Mouse (Mus musculus) E14TG2a.4 (cell line): ENCODE data around the gene Nutf2-ps1.

Experiments used
- H3K27me3 ChIP-seq: 2 replicates; pipeline ENCODE4 v1.6.1; 2014; ENCODE audit warnings: low read length, control low read depth; ENCODE audit not compliant: insufficient read depth
- H3K36me3 ChIP-seq: 2 replicates; pipeline ENCODE4 v1.6.1; 2014; ENCODE audit warnings: low read length, control low read depth; ENCODE audit not compliant: insufficient read depth
- H3K4me1 ChIP-seq: replicated peaks from 2 replicates; pipeline ENCODE4 v1.6.1; 2014; ENCODE audit warnings: low read depth, low read length, control low read depth
- H3K4me3 ChIP-seq: replicated peaks from 2 replicates; pipeline ENCODE4 v1.5.1; 2014; ENCODE audit warnings: mild to moderate bottlenecking, low read length
- H3K9me3 ChIP-seq: 2 replicates; pipeline ENCODE4 v1.6.1; 2014; ENCODE audit warnings: low read length, control low read depth
- CTCF ChIP-seq: conservative IDR thresholded peaks from 2 replicates; pipeline ENCODE4 v1.5.1; 2014; ENCODE audit warnings: low read length
- NANOG ChIP-seq: IDR thresholded peaks from 2 replicates; pipeline ENCODE4 v1.6.1; 2014; ENCODE audit warnings: borderline replicate concordance, low read length, mixed read lengths
- POU5F1 ChIP-seq: IDR thresholded peaks from 2 replicates; pipeline ENCODE4 v1.6.1; 2014; ENCODE audit warnings: low read length, borderline replicate concordance

Gene Nutf2-ps1

DNA sequence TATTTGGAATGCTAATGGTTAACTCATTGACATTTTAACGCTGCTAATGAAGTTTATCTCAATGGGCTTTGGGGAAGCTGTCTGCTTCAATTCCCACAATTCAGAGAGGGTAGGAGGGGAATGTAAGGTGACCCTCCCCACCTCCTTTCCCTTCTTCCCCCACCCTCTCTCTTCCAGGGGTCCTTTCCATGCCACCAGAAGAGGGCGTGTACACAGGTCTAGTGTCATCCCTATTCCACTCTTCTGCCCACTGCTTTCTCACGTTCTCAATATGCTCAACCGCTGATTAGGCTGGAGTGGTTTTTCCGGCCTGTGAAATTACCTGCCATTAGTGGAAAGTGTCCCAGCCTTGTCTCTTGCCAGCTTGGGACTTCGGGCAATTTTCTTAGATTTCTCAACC, 32.0 kb downstream of the Nutf2-ps1 start:
- H3K36me3 ChIP-seq, result no peaks in the 10 kb centered on the region
- H3K4me3 ChIP-seq, result peak overlapping the region; percentile 71
- H3K9me3 ChIP-seq, result peaks cover 11% of the 10 kb centered on the region
- no peak for TF ChIP-seq CTCF
- no peaks in the 10 kb centered on the region for H3K27me3 ChIP-seq
- peaks cover 68% of the 10 kb centered on the region for H3K4me1 ChIP-seq

- peaks cover 83% of the 10 kb centered on the region for H3K4me1 ChIP-seq
- TF ChIP-seq POU5F1 (no peak), NANOG (no peak), CTCF (no peak)
- H3K9me3 ChIP-seq, result peaks cover 6% of the 10 kb centered on the region
- H3K36me3 ChIP-seq, result no peaks in the 10 kb centered on the region
- no peaks in the 10 kb centered on the region for H3K27me3 ChIP-seq
- peak overlapping the region; percentile 5; the same call in 1 of the 2 replicates for H3K4me3 ChIP-seq
These were observed 33.8 kb downstream of the Nutf2-ps1 start for GRCm38 (mm10) chr19:53554981-53555616.

DNA sequence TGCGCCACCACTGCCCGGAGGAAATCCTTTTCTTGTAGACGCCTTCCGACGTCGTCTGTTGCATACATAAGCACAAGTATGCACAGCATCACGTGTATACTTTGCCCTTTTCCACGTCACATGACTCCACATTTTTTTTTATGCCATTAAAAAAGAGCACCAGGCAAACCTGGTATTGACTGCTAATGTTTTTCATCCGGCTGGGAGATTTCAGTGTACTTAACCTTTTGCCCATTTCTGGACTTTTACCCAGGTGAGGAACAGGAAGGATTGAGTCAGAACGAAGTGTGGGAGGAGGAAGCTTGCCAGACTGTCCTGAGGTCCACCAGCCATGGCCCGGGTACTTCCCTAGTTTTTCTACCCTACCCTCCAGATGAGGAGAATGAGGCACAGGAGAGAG, 34.5 kb downstream of the Nutf2-ps1 start:
- no peak for TF ChIP-seq NANOG
- no peak for TF ChIP-seq CTCF
- TF ChIP-seq POU5F1, result no peak
- H3K4me3 ChIP-seq, result no peak overlapping the region
- no peaks in the 10 kb centered on the region for H3K36me3 ChIP-seq

GRCm38 (mm10) chr19:53552795-53553194, 36.1 kb downstream of the Nutf2-ps1 start:
- peak overlapping the region; percentile 50 for H3K4me3 ChIP-seq
- no peak for TF ChIP-seq CTCF
- no peak for TF ChIP-seq NANOG
- no peak for TF ChIP-seq POU5F1
- no peaks in the 10 kb centered on the region for H3K9me3 ChIP-seq

More for the DNA sequence above, 34.5 kb downstream of the Nutf2-ps1 start:
- peaks cover 83% of the 10 kb centered on the region for H3K4me1 ChIP-seq
- no peaks in the 10 kb centered on the region for H3K27me3 ChIP-seq
- H3K9me3 ChIP-seq, result no peaks in the 10 kb centered on the region

GRCm38 (mm10) chr19:53552216-53552786, 36.6 kb downstream of the Nutf2-ps1 start:
- no peaks in the 10 kb centered on the region for H3K9me3 ChIP-seq
- TF ChIP-seq POU5F1, result no peak
- no peak for TF ChIP-seq NANOG
- no peak for TF ChIP-seq CTCF
- peak overlapping the region; percentile 50 for H3K4me3 ChIP-seq
- H3K36me3 ChIP-seq, result no peaks in the 10 kb centered on the region
- peaks cover 3% of the 10 kb centered on the region; the same call in 1 of the 2 replicates for H3K27me3 ChIP-seq
- H3K4me1 ChIP-seq, result peaks cover 74% of the 10 kb centered on the region

More at GRCm38 (mm10) chr19:53552795-53553194, 36.1 kb downstream of the Nutf2-ps1 start:
- peaks cover 74% of the 10 kb centered on the region for H3K4me1 ChIP-seq
- peaks cover 3% of the 10 kb centered on the region; the same call in 1 of the 2 replicates for H3K27me3 ChIP-seq
- H3K36me3 ChIP-seq, result no peaks in the 10 kb centered on the region

- Histone ChIP-seq H3K27me3 (peaks cover 3% of the 10 kb centered on the region; the same call in 1 of the 2 replicates), H3K4me3 (no peak overlapping the region), H3K36me3 (no peaks in the 10 kb centered on the region), H3K9me3 (no peaks in the 10 kb centered on the region), H3K4me1 (peaks cover 62% of the 10 kb centered on the region)
- TF ChIP-seq POU5F1, result no peak
- no peak for TF ChIP-seq NANOG
- no peak for TF ChIP-seq CTCF
These were observed 37.9 kb downstream of the Nutf2-ps1 start for GRCm38 (mm10) chr19:53550972-53551371.

GRCm38 (mm10) chr19:53547597-53547996, 41.3 kb downstream of the Nutf2-ps1 start:
- Histone ChIP-seq H3K4me3 (no peak overlapping the region), H3K36me3 (peaks cover 7% of the 10 kb centered on the region), H3K4me1 (peaks cover 33% of the 10 kb centered on the region), H3K9me3 (no peaks in the 10 kb centered on the region), H3K27me3 (peaks cover 3% of the 10 kb centered on the region; the same call in 1 of the 2 replicates)
- TF ChIP-seq NANOG, result no peak
- TF ChIP-seq POU5F1, result no peak
- TF ChIP-seq CTCF, result no peak

DNA sequence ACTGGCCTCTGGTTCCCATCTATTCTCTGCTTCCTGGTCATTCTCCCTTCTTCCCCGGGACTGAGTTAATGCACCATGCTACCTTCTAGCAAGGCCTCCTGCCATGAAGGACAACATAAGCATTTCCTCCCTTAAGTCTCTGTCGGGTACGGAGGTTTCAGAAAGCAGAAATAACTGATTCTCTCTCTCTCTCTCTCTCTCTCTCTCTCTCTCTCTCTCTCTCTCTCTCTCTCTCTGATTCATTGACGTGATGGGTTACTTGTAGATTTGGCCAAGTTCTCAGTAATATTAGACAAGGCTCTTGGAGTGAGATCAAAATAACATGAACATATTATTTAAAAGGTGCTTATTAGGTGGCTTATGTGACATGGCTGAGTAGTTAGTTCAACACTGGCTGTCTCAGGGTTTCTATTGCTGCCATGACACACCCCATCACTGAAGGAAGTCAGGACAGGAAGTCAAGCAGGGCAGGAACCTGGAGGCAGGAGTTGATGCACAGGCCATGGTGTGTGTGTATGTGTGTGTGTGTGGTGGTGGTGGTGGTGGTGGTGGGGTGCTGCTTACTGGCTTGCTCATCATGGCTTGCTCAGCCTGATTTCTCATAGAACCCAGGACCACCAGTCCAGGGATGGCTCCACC, 43.8 kb downstream of the Nutf2-ps1 start:
- peaks cover 3% of the 10 kb centered on the region; the same call in 1 of the 2 replicates for H3K27me3 ChIP-seq
- no peak overlapping the region for H3K4me3 ChIP-seq
- H3K4me1 ChIP-seq, result peaks cover 36% of the 10 kb centered on the region
- no peak for TF ChIP-seq POU5F1
- no peak for TF ChIP-seq NANOG
- TF ChIP-seq CTCF, result no peak
- H3K9me3 ChIP-seq, result no peaks in the 10 kb centered on the region
- peaks cover 33% of the 10 kb centered on the region for H3K36me3 ChIP-seq

GRCm38 (mm10) chr19:53543602-53544001, 45.3 kb downstream of the Nutf2-ps1 start:
- peaks cover 36% of the 10 kb centered on the region for H3K4me1 ChIP-seq
- no peak for TF ChIP-seq POU5F1
- no peak for TF ChIP-seq CTCF
- no peak for TF ChIP-seq NANOG
- peaks cover 3% of the 10 kb centered on the region; the same call in 1 of the 2 replicates for H3K27me3 ChIP-seq
- no peak overlapping the region for H3K4me3 ChIP-seq
- peaks cover 43% of the 10 kb centered on the region for H3K36me3 ChIP-seq
- H3K9me3 ChIP-seq, result no peaks in the 10 kb centered on the region
